Mouse (Mus musculus) liver, postnatal 0 days (tissue): ENCODE results near the gene Trib2.

ENCODE experiments used
- CTCF ChIP-seq: sonication (generic); IDR thresholded peaks from 2 replicates; pipeline ENCODE4 v1.5.1; 2016; ENCODE audit warnings: antibody characterized with exemption, low read depth
- EP300 ChIP-seq: IDR thresholded peaks from 2 replicates; pipeline ENCODE4 v1.6.1; 2016; ENCODE audit warnings: antibody characterized with exemption, low read depth, mild to moderate bottlenecking

- no peak for TF ChIP-seq CTCF
- no peak for TF ChIP-seq EP300
Measured at GRCm38 (mm10) chr12:15808186-15808800, 8.4 kb downstream of the Trib2 start.
